Mouse (Mus musculus) ES-E14 (cell line): ENCODE data around the gene AC129217.1. TPM values are rescaled to one million over a fixed set of nuclear protein-coding genes. Genes with fewer than 3 reads are reported as not detected.

ENCODE experiments used
- DNase-seq: peaks from one replicate; pipeline ENCODE4 v3.0.0-alpha.2; 2013; ENCODE audit warnings: low read depth, low spot score
- H3K27ac ChIP-seq: 2 replicates; pipeline ENCODE4 v1.5.1; 2012; ENCODE audit warnings: low read depth, mild to moderate bottlenecking, low read length, moderate library complexity, mixed read lengths; ENCODE audit not compliant: poor library complexity, insufficient read depth, severe bottlenecking
- H3K36me3 ChIP-seq: 2 replicates; pipeline ENCODE4 v1.6.1; 2012; ENCODE audit warnings: mild to moderate bottlenecking, low read length, moderate library complexity, mixed read lengths; ENCODE audit not compliant: control insufficient read depth, poor library complexity, insufficient read depth, severe bottlenecking
- H3K4me1 ChIP-seq, 2 experiments: fragments of 150-350 bp in 1 of 2; sonication (generic) in 1 of 2; 2 replicates each; pipeline ENCODE4 v1.6.1; 2012; ENCODE audit warnings: low read length in 2 of 2, mild to moderate bottlenecking in 1 of 2, mixed read lengths in 1 of 2; ENCODE audit not compliant: control insufficient read depth in 2 of 2, insufficient read depth in 2 of 2, poor library complexity in 1 of 2
- H3K4me3 ChIP-seq, 2 experiments: fragments of 150-350 bp in 1 of 2; sonication (generic) in 1 of 2; 2 replicates each; pipeline ENCODE4 v1.5.1; 2012; ENCODE audit warnings: low read length in 2 of 2, low read depth in 1 of 2, mild to moderate bottlenecking in 1 of 2, mixed read lengths in 1 of 2; ENCODE audit not compliant: insufficient read depth in 1 of 2, poor library complexity in 1 of 2, severe bottlenecking in 1 of 2
- H3K9ac ChIP-seq: 2 replicates; pipeline ENCODE4 v1.6.1; 2012; ENCODE audit warnings: low read depth, mild to moderate bottlenecking, low read length, mixed read lengths; ENCODE audit not compliant: poor library complexity, insufficient read depth, severe bottlenecking
- H3K9me3 ChIP-seq: fragments of 150-350 bp; sonication (generic); 2 replicates; pipeline ENCODE4 v1.6.1; 2012; ENCODE audit warnings: low read depth, mild to moderate bottlenecking, low read length; ENCODE audit not compliant: control insufficient read depth, insufficient read depth
- CHD2 ChIP-seq: IDR thresholded peaks from 2 replicates; pipeline ENCODE4 v1.6.1; 2014; ENCODE audit warnings: mild to moderate bottlenecking, low read depth, low read length, inconsistent platforms
- HCFC1 ChIP-seq: IDR thresholded peaks from 2 replicates; pipeline ENCODE4 v1.6.1; 2012; ENCODE audit warnings: low read length, inconsistent platforms, borderline replicate concordance; ENCODE audit not compliant: insufficient read depth
- MAFK ChIP-seq: IDR thresholded peaks from 2 replicates; pipeline ENCODE4 v1.6.1; 2014; ENCODE audit warnings: mild to moderate bottlenecking, low read depth, low read length, inconsistent platforms; ENCODE audit not compliant: insufficient read depth
- ZC3H11A ChIP-seq: IDR thresholded peaks from 2 replicates; pipeline ENCODE4 v1.6.1; 2012; ENCODE audit warnings: low read depth, mild to moderate bottlenecking, inconsistent platforms, low read length, borderline replicate concordance
- ZNF384 ChIP-seq: IDR thresholded peaks from 2 replicates; pipeline ENCODE4 v1.6.1; 2012; ENCODE audit warnings: low read depth, low read length, inconsistent platforms
- in situ Hi-C, 2 experiments: fragments of 600-800 bp; cut with MboI; formaldehyde crosslinking; loops; one replicate each; pipeline ENCODE4 v1.15.1; 2025; ENCODE audit warnings: low sequenced_read_pairs in 2 of 2, inconsistent platforms in 1 of 2; ENCODE audit not compliant: unreplicated experiment in 2 of 2
- total RNA-seq: library from RNA; depleted of rRNA; stranded (reverse); fragments of 300-350 nt; gene quantifications from 2 replicates; pipeline ENCODE4 v1.2.3, GENCODE M21; 2012

Gene AC129217.1
- total RNA-seq, 1 experiment = 1.4 TPM

GRCm38 (mm10) chr19:8839103-8839907 lies 9.7 kb downstream of the AC129217.1 start, which contains the start of gene Gng3:
Gene Gng3 (minus strand): TSS chr19:8839194.
- peaks cover 2 to 11% of the 10 kb centered on the region in 2 experiments; a peak in 3 of 4 replicates for H3K4me1 ChIP-seq
- H3K36me3 ChIP-seq = peaks cover 1% of the 10 kb centered on the region

GRCm38 (mm10) chr19:8839908-8840791 lies 10.6 kb downstream of the AC129217.1 start:
- H3K36me3 ChIP-seq = no peaks in the 10 kb centered on the region; the same call in 1 of the 2 replicates
- in situ Hi-C loops = no loop called here
- TF ChIP-seq MAFK = no peak
- no peak for TF ChIP-seq CHD2
- no peak for TF ChIP-seq ZNF384
- TF ChIP-seq ZC3H11A = no peak
- TF ChIP-seq HCFC1 = no peak

More at GRCm38 (mm10) chr19:8839103-8839907, 9.7 kb downstream of the AC129217.1 start, which contains the start of gene Gng3:
- peak; percentile 57 for DNase-seq
- in situ Hi-C loops = no loop called here
- H3K27ac ChIP-seq = peak within 1 kb of the TSS; percentile 96; the same call in 1 of the 2 replicates
- peak within 1 kb of the TSS; percentile 64 to 74 for H3K4me3 ChIP-seq
- H3K9ac ChIP-seq = peak within 1 kb of the TSS; percentile 90
- TF ChIP-seq CHD2 (no peak), MAFK (peak; percentile 71)
- H3K9me3 ChIP-seq = no peaks in the 10 kb centered on the region

GRCm38 (mm10) chr19:8841012-8841411 lies 11.4 kb downstream of the AC129217.1 start:
- no peak overlapping the region for H3K27ac ChIP-seq
- DNase-seq = no peak
- peak overlapping the region in 1 of 2 experiments; percentile 70; a peak in 1 of 4 replicates for H3K4me3 ChIP-seq
- H3K9ac ChIP-seq = no peak overlapping the region; the same call in 1 of the 2 replicates
- H3K36me3 ChIP-seq = peaks cover 1% of the 10 kb centered on the region; the same call in 1 of the 2 replicates
- peaks cover 2 to 13% of the 10 kb centered on the region in 2 experiments; a peak in 3 of 4 replicates for H3K4me1 ChIP-seq
- in situ Hi-C loops = no loop called here
- no peaks in the 10 kb centered on the region for H3K9me3 ChIP-seq
- TF ChIP-seq CHD2 (no peak), HCFC1 (no peak), MAFK (no peak), ZC3H11A (no peak), ZNF384 (no peak)

More at GRCm38 (mm10) chr19:8839908-8840791, 10.6 kb downstream of the AC129217.1 start:
- H3K4me1 ChIP-seq = peaks cover 2 to 11% of the 10 kb centered on the region in 2 experiments; a peak in 3 of 4 replicates
- DNase-seq = no peak
- H3K27ac ChIP-seq = no peak overlapping the region
- H3K9ac ChIP-seq = peak overlapping the region; percentile 51
- H3K4me3 ChIP-seq = peak overlapping the region; percentile 63 to 70
- H3K9me3 ChIP-seq = no peaks in the 10 kb centered on the region

- H3K4me1 ChIP-seq = peaks cover 2 to 18% of the 10 kb centered on the region in 2 experiments; a peak in 3 of 4 replicates
- no peak overlapping the region for H3K27ac ChIP-seq
- H3K36me3 ChIP-seq = peaks cover 8% of the 10 kb centered on the region; the same call in 1 of the 2 replicates
- H3K4me3 ChIP-seq = no peak overlapping the region
- DNase-seq = no peak
- in situ Hi-C loops = no loop called here
- H3K9me3 ChIP-seq = no peaks in the 10 kb centered on the region
- TF ChIP-seq HCFC1 = no peak
- no peak for TF ChIP-seq CHD2
- TF ChIP-seq ZNF384 = no peak
- H3K9ac ChIP-seq = no peak overlapping the region
Measured at GRCm38 (mm10) chr19:8842961-8843360, 13.4 kb downstream of the AC129217.1 start.
